Mouse (Mus musculus): ENCODE results near the gene Kif11. TPM values are rescaled to one million over a fixed set of nuclear protein-coding genes. Genes with fewer than 3 reads are reported as not detected.

Gene Kif11
- polyA plus RNA-seq, 1 experiment from 2014 or later: 13.5 TPM

DNA sequence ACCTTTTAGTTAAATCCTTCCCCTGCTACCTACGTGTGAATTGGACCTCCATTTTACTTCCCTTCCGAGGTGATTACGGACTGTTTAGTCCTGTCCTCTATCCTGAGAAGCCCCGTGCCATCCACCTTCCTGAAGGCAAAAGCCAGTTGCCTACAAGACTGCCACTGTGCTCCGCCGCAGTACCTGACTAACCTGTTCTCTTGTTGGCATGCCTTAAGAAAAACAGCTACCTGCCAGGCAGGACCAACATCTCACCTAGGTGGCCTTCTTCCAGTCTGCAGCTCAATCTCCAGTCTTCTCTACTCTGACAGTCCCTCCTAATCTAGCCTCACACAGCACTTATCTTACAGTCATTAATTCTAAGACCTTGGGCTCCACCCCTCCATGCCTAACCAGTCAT is 22.9 kb upstream of the Kif11 start:
- H3K27ac ChIP-seq: no peak overlapping the region
- H3K36me3 ChIP-seq: peaks cover 9% of the 10 kb centered on the region
- no peak for ATAC-seq (ENCODE audit: low FRiP score)
- H3K4me1 ChIP-seq (replicated peaks): no peaks in the 10 kb centered on the region
- H3K9me3 ChIP-seq: no peaks in the 10 kb centered on the region
- no peak overlapping the region for H3K4me3 ChIP-seq
- H3K9ac ChIP-seq: no peak overlapping the region
- WGBS: 96% methylated on average over 6 of the region's 6 CpGs
- no peaks in the 10 kb centered on the region for H3K27me3 ChIP-seq
- no peak overlapping the region for H3K4me2 ChIP-seq

DNA sequence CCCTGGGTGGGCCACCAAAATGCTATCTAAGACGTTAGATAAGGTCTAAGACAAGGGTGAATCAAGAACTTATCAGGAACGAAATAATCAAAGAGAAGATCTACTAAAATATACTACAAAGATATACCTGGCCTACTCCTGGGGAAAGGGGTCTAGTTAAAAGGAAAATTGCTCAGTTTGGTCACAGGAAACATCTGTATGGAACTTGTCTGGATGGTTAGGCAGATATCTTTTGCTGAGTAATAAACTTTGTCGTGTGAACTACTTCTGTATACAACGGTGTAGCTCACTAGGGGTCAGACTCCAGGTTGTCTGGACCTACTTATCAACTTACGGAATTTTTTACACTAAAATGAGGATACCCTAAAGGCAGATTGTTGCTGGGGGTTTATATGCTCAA is 16.2 kb upstream of the Kif11 start:
- no peak for ATAC-seq (ENCODE audit: low FRiP score)
- H3K4me2 ChIP-seq: no peak overlapping the region
- H3K36me3 ChIP-seq: no peaks in the 10 kb centered on the region
- H3K9me3 ChIP-seq: no peaks in the 10 kb centered on the region
- 77% methylated on average over 5 of the region's 5 CpGs for WGBS
- no peak overlapping the region for H3K27ac ChIP-seq
- no peaks in the 10 kb centered on the region for H3K27me3 ChIP-seq
- H3K9ac ChIP-seq: no peak overlapping the region
- no peaks in the 10 kb centered on the region for H3K4me1 ChIP-seq (replicated peaks)
- no peak overlapping the region for H3K4me3 ChIP-seq

GRCm38 (mm10) chr19:37362545-37362944 is 13.7 kb upstream of the Kif11 start:
- Histone ChIP-seq H3K4me3 (no peak overlapping the region), H3K9ac (no peak overlapping the region), H3K36me3 (no peaks in the 10 kb centered on the region), H3K9me3 (no peaks in the 10 kb centered on the region), H3K27me3 (no peaks in the 10 kb centered on the region), H3K27ac (no peak overlapping the region), H3K4me1 (replicated peaks) (no peaks in the 10 kb centered on the region), H3K4me2 (no peak overlapping the region)
- WGBS: 27% methylated on average over 5 of the region's 5 CpGs
- 0 out of 2 replicates have a peak, but pooled peaks have one; percentile 71 for ATAC-seq (ENCODE audit: low FRiP score)

GRCm38 (mm10) chr19:37363128-37363939 is 12.9 kb upstream of the Kif11 start:
- no peak overlapping the region for H3K4me2 ChIP-seq
- no peak for ATAC-seq (ENCODE audit: low FRiP score)

DNA sequence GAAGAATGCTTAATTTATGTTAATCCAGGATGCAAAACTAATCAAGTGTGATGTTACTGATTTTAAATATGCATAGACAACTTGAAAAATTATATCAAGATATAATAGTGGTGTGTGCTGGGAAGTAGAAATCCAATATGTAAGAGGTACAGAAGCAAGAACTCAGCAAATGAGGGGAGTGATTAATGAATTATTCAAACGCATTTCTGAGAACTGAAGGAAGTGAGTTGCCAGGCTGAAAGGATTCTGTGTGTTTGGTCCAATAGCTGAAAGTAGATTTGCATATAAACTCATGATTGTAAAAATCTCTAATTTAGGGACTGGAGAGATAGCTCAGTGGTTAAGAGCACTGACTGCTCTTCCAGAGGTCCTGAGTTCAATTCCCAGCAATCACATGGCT is 7.2 kb upstream of the Kif11 start:
- Histone ChIP-seq H3K27me3 (no peaks in the 10 kb centered on the region), H3K27ac (no peak overlapping the region), H3K9me3 (no peaks in the 10 kb centered on the region), H3K4me2 (no peak overlapping the region), H3K36me3 (no peaks in the 10 kb centered on the region), H3K4me1 (replicated peaks) (no peaks in the 10 kb centered on the region), H3K4me3 (no peak overlapping the region), H3K9ac (no peak overlapping the region)
- ATAC-seq (ENCODE audit: low FRiP score): no peak
- WGBS: 70% methylated on average over 1 of the region's 1 CpGs

More at GRCm38 (mm10) chr19:37363128-37363939, 12.9 kb upstream of the Kif11 start:
- H3K27me3 ChIP-seq: no peaks in the 10 kb centered on the region
- 79% methylated on average over 11 of the region's 11 CpGs for WGBS
- no peaks in the 10 kb centered on the region for H3K9me3 ChIP-seq
- no peaks in the 10 kb centered on the region for H3K36me3 ChIP-seq
- no peak overlapping the region for H3K4me3 ChIP-seq
- H3K9ac ChIP-seq: no peak overlapping the region
- H3K4me1 ChIP-seq (replicated peaks): no peaks in the 10 kb centered on the region
- H3K27ac ChIP-seq: no peak overlapping the region; the same call in 1 of the 2 replicates

DNA sequence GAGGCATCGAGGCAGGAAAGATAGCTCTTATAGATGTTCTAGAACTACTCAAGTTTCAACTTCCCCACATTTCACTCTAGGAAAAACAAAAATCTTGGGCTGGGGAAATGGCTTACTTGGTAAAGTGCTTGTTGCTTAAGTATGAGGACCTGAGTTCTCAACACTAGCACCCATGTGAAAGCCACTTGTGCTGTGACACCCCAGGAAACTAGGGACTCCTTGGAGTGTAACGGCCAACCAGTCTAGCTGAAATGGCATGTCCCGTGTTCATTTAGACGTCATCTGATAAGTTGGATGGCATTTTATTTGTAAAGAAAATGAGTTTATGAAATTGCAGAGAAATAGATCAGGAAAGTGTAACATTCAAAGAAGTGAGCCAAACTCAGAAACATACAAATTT is 6.3 kb upstream of the Kif11 start:
- no peak overlapping the region for H3K4me2 ChIP-seq
- H3K27me3 ChIP-seq: no peaks in the 10 kb centered on the region
- H3K9ac ChIP-seq: no peak overlapping the region
- 0 out of 2 replicates have a peak, but pooled peaks cover under 1% of the 10 kb centered on the region for H3K4me1 ChIP-seq (replicated peaks)
- H3K9me3 ChIP-seq: no peaks in the 10 kb centered on the region
- no peaks in the 10 kb centered on the region for H3K36me3 ChIP-seq
- no peak overlapping the region for H3K27ac ChIP-seq
- ATAC-seq (ENCODE audit: low FRiP score): no peak
- WGBS: 91% methylated on average over 4 of the region's 4 CpGs
- no peak overlapping the region for H3K4me3 ChIP-seq

DNA sequence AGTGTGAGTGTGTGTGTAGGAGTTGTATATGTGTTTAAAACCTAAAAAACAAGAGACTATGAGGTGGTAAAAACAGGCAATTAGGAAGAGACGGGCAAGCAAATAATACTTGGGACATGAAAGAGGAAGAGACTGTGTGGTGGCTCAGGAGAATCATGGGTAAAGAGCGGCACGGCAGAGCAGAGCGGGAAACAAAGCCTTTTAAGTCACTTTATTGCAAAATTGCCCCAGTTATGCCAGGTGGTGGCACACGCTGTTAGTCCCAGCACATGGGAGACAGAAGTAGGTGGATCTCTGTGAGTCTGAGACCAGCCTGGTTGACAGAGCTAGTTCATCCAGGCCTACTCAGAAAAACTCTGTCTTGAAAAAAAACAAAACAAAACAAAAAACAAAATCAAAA is 5.8 kb upstream of the Kif11 start:
- Histone ChIP-seq H3K27ac (no peak overlapping the region), H3K27me3 (no peaks in the 10 kb centered on the region), H3K9me3 (no peaks in the 10 kb centered on the region), H3K36me3 (no peaks in the 10 kb centered on the region), H3K4me1 (replicated peaks) (peaks cover 5% of the 10 kb centered on the region), H3K4me2 (no peak overlapping the region), H3K4me3 (no peak overlapping the region), H3K9ac (no peak overlapping the region)
- ATAC-seq (ENCODE audit: low FRiP score): no peak
- 90% methylated on average over 5 of the region's 5 CpGs for WGBS

GRCm38 (mm10) chr19:37374941-37375754 is 1.1 kb upstream of the Kif11 start:
- Histone ChIP-seq H3K9ac (peak overlapping the region; percentile 79), H3K36me3 (no peaks in the 10 kb centered on the region), H3K9me3 (no peaks in the 10 kb centered on the region), H3K4me3 (peak overlapping the region; percentile 75), H3K4me2 (peak overlapping the region; percentile 81), H3K27ac (peak overlapping the region; percentile 94), H3K27me3 (no peaks in the 10 kb centered on the region), H3K4me1 (replicated peaks) (peaks cover 21% of the 10 kb centered on the region)
- WGBS: 24% methylated on average over 7 of the region's 7 CpGs
- ATAC-seq (ENCODE audit: low FRiP score): no peak

- 0 out of 2 replicates have a peak overlapping the region, but pooled peaks have one; percentile 65 for H3K9ac ChIP-seq
These were observed 638 bp downstream of the Kif11 start for GRCm38 (mm10) chr19:37376841-37377240.

DNA sequence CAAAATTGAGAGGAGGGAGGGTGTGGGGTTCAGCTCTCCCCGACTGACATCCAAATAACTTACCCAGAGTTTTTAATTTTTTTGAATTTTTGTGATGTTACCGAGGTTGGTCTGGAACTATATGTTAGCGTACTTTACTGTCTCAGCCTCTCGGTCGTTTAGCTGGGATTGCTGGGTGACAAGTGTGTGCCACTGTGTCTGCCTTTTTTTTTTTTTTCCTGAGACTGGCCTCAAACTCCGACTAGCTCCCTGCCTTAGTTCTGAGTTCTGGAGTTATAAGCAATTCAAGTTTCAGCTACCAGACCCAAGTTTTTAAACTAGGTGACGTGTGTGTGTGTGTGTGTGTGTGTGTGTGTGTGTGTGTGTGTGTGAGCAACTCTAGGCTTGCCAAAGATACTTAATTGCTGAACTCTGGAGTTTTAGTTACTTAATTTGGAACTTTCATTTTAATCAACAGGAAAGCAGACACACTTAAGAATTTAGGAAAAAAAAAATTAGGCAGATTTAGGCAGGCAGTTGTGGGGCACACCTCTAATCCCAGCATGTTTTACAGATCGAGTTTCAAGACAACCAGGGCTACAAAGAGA is 1.3 kb downstream of the Kif11 start:
- Histone ChIP-seq H3K36me3 (no peaks in the 10 kb centered on the region), H3K4me1 (replicated peaks) (peaks cover 21% of the 10 kb centered on the region), H3K27ac (no peak overlapping the region), H3K9me3 (no peaks in the 10 kb centered on the region), H3K27me3 (no peaks in the 10 kb centered on the region), H3K9ac (peak overlapping the region; percentile 43), H3K4me2 (peak overlapping the region; percentile 81), H3K4me3 (peak overlapping the region; percentile 75)
- ATAC-seq (ENCODE audit: low FRiP score): no peak
- 33% methylated on average over 8 of the region's 8 CpGs for WGBS

More at GRCm38 (mm10) chr19:37376841-37377240, 638 bp downstream of the Kif11 start:
- H3K4me2 ChIP-seq: peak overlapping the region; percentile 81
- H3K4me3 ChIP-seq: peak overlapping the region; percentile 75
- no peaks in the 10 kb centered on the region for H3K36me3 ChIP-seq
- no peak for ATAC-seq (ENCODE audit: low FRiP score)
- H3K27me3 ChIP-seq: no peaks in the 10 kb centered on the region
- no peak overlapping the region for H3K27ac ChIP-seq
- H3K4me1 ChIP-seq (replicated peaks): peaks cover 21% of the 10 kb centered on the region
- WGBS: 3% methylated on average over 11 of the region's 11 CpGs
- no peaks in the 10 kb centered on the region for H3K9me3 ChIP-seq

DNA sequence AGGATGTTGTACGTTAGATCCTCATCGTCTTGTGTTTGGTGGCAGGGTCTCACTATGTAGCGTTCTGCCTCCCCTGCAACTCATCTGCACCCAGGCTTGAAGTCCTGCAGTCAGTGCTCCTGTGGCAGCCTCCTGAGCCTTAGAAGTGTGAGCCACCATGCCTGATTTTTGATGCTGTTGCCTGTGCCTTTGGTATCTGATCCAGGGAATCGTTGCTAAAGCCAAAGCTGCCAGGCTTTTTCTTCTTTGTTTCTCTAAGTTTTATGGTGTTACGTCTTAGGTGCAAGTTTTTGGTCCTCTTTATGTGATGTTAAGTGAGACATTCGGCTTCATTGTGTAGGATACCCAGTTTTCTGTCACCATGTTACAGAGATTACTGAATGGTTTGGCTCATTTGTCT is 2.6 kb downstream of the Kif11 start:
- H3K4me1 ChIP-seq (replicated peaks): peaks cover 21% of the 10 kb centered on the region
- no peak overlapping the region for H3K9ac ChIP-seq
- no peak overlapping the region for H3K4me3 ChIP-seq
- no peaks in the 10 kb centered on the region for H3K36me3 ChIP-seq
- no peaks in the 10 kb centered on the region for H3K27me3 ChIP-seq
- H3K27ac ChIP-seq: no peak overlapping the region
- WGBS: 83% methylated on average over 6 of the region's 6 CpGs
- H3K4me2 ChIP-seq: no peak overlapping the region
- no peak for ATAC-seq (ENCODE audit: low FRiP score)
- no peaks in the 10 kb centered on the region for H3K9me3 ChIP-seq

GRCm38 (mm10) chr19:37386126-37386525 is 9.9 kb downstream of the Kif11 start:
- Histone ChIP-seq H3K27me3 (no peaks in the 10 kb centered on the region), H3K36me3 (no peaks in the 10 kb centered on the region; the same call in 1 of the 2 replicates), H3K4me2 (no peak overlapping the region), H3K4me3 (no peak overlapping the region), H3K27ac (no peak overlapping the region), H3K9ac (no peak overlapping the region), H3K9me3 (no peaks in the 10 kb centered on the region), H3K4me1 (replicated peaks) (no peaks in the 10 kb centered on the region)
- WGBS: 80% methylated on average over 3 of the region's 3 CpGs
- no peak for ATAC-seq (ENCODE audit: low FRiP score)
